Mouse (Mus musculus): ENCODE data around the gene Ppp1r1b.

Ppp1r1b gene

DNA sequence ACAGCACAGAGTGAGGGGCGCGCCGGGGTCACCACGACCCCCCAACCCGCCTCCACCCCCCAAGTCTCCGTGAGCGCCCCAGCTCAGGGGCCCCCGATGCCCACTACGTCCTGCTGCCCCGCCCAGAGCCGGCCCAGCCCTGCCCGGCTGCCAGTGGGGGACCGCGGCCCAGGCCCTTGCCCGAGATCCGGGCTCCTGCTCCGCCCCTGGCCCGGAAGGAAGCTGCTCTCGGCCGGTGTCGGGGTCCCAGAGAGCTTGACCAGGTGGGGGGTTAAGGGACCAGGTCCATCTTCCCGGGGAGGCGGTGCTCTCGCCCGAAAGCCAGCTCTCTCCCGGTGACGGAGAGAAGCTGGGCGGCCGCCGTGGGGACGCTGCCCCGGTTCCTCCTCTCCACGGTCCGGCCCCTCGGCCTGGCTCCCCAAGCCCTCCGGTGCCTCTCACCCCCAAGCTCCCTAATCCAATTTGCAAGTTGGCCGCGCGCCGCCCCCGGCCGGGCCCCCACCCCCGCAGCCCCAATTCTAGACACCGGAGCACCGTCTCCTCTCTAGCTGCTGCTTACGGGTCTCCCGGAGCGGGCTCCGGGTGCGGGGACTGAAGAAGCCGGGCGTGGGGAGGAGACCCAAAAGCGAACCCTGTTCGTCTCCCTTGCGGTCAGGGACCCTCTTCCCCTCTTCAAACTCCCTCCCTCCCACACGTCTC is 19.7 kb upstream of the Ppp1r1b start:
- no peak for DNase-seq (ENCODE audit: low spot score in 2 of 2)

GRCm38 (mm10) chr11:98329081-98329959 is 18.9 kb upstream of the Ppp1r1b start, which contains the start of gene Neurod2:
TSS of gene Neurod2 (minus strand) at chr11:98329648.
- DNase-seq (ENCODE audit: low spot score in 2 of 2) = no peak

- no peak for DNase-seq (ENCODE audit: low spot score in 2 of 2)
Measured at GRCm38 (mm10) chr11:98329960-98330744, 18.1 kb upstream of the Ppp1r1b start.

- DNase-seq (ENCODE audit: low spot score in 2 of 2) = no peak
Measured at GRCm38 (mm10) chr11:98330745-98331204, 17.4 kb upstream of the Ppp1r1b start.

- DNase-seq (ENCODE audit: low spot score in 2 of 2) = no peak
Measured at GRCm38 (mm10) chr11:98331401-98331800, 16.8 kb upstream of the Ppp1r1b start.

GRCm38 (mm10) chr11:98332186-98332585 is 16.0 kb upstream of the Ppp1r1b start:
- no peak for DNase-seq (ENCODE audit: low spot score in 2 of 2)

DNA sequence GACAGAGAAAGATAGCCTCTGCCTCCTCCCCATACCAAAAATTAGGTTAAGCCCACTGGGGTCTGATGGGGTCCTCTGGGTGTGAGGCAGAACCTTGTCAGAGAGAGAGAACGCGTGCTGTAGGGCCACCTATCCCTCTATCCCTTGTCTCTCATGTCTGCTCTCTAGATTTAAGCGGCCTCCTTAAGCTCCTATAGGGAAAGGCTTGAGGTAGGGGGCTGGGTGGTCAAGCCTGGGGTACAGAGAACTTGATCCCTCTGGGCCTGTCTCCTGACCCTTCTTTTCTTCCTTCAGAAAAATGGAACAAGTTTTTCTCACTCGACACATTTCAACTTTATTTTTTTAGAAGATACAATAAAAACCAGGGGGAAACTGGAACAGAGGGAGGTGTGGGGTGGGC is 15.4 kb upstream of the Ppp1r1b start:
- no peak for DNase-seq (ENCODE audit: low spot score in 2 of 2)

DNA sequence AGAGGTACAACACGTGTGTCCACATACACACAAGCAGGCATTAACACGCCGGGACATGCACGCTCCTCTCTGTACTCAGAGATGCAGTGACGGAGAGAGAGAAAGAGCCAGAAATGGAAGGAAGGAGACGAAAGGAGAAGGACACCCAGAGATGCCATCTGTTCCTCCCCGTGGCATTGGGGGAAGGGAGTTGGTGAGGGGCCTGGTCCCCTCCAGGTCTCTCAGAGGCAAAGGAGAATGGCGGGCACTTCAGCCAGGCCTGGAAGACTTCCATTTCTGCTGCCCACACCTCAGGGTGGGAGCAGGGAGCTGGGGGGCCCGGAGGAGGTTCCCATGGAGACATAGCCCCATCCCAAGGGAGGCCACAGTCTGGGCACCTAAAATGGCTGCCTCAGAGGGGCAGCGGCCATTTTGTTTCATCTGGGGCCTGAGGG is 14.9 kb upstream of the Ppp1r1b start:
- DNase-seq (ENCODE audit: low spot score in 2 of 2) = peak in 1 of 2 experiments; percentile 54

- peak in 1 of 2 experiments; percentile 63 for DNase-seq (ENCODE audit: low spot score in 2 of 2)
Measured at GRCm38 (mm10) chr11:98333981-98334741, 14.0 kb upstream of the Ppp1r1b start.

- peak in 1 of 2 experiments; percentile 56 for DNase-seq (ENCODE audit: low spot score in 2 of 2)
Measured at GRCm38 (mm10) chr11:98335250-98335649, 13.0 kb upstream of the Ppp1r1b start.

DNA sequence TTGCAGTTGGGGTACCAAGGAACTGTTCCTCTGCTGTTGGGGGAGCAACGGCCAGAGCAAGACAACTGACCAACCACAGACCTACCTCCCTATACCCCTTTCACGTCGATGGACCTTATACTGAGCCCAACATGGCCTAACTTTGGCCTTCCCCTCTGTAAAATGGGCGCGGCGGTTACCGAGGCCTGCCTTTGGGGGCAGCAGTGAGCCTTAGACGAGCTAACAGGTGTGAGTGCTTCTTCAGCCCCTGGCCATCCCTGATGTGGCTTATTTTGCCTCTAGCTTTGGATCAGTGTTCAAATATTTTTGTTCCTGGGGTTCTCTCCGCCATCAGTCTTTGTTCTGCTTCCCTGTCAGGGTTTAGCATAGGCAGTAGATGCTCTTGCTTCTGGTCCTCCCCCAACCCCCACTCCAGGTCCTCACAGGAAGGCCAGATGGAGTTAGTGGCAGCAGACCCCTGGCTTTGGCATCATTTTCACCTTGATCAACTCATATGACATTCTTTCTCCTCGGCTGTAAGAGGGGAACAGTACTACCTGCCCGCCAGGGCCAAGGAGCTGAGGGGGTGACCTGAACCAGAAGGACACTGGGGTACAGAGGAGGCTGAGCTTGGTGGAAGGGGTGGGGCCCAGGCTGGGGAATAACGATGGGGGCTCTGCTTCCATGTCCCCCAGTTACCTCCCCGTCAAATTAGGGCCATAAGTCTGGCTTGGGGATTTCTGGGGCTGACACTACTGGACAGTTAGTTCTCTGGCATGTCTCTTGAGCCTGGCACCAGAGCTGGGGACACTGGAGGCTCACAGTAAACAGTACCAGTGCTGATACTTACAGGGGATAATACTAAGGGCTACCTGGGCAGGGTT is 11.7 kb upstream of the Ppp1r1b start:
- DNase-seq (ENCODE audit: low spot score in 2 of 2) = no peak

GRCm38 (mm10) chr11:98338507-98338961 is 9.7 kb upstream of the Ppp1r1b start:
- no peak for DNase-seq (ENCODE audit: low spot score in 2 of 2)

GRCm38 (mm10) chr11:98339071-98339501 is 9.1 kb upstream of the Ppp1r1b start:
- DNase-seq (ENCODE audit: low spot score in 2 of 2) = no peak

DNA sequence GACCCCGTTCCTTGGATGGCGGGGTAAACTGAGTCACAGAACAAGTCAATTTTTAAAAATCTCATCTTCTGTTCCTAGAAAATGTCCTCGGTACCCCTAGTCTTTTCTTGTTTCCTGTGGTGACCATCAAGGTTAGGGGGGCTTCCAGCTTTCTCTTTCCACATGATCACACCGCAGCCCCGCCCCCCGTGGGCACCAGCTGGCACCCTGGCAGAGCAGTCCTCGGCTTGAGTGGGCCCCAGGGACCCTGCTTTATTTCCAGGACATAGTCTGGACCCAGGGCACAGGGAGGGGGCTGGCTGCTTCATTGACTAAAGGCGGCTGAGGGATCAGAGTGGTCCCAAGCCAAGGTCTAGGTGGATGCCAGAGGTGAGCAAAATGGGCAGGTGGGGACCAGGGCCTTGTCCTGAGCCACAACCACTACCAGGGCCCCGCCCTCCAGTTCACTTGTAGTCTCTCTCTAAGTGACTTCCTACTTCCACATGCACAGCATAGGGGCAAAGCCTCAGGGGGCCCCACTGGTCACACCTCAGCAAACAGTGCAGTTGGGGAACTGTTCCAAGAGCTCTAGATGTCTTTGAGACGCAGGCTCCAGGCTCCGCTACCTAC is 8.4 kb upstream of the Ppp1r1b start:
- DNase-seq (ENCODE audit: low spot score in 2 of 2) = peak in 1 of 2 experiments; percentile 42

DNA sequence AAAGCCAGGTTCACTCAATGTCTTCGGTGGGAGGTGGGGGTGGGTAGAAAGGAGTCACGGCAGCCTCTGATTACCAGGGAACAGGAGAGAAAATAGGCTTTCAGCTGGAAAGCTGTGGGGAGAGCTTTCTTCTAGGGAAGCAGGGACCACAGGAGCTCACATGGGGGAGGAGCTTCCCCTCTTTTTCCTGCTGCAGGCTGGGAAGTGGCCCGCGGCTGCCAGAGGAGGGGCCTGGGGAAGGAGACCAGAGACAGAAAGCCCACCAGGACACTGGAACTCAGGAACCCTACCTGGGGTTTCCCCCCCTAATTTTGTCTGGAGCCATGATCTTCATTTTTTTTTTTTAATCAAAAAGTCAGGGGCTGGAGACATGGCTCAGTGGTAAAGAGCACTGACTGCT is 7.6 kb upstream of the Ppp1r1b start:
- DNase-seq (ENCODE audit: low spot score in 2 of 2) = no peak

GRCm38 (mm10) chr11:98341174-98341573 is 7.0 kb upstream of the Ppp1r1b start:
- no peak for DNase-seq (ENCODE audit: low spot score in 2 of 2)

DNA sequence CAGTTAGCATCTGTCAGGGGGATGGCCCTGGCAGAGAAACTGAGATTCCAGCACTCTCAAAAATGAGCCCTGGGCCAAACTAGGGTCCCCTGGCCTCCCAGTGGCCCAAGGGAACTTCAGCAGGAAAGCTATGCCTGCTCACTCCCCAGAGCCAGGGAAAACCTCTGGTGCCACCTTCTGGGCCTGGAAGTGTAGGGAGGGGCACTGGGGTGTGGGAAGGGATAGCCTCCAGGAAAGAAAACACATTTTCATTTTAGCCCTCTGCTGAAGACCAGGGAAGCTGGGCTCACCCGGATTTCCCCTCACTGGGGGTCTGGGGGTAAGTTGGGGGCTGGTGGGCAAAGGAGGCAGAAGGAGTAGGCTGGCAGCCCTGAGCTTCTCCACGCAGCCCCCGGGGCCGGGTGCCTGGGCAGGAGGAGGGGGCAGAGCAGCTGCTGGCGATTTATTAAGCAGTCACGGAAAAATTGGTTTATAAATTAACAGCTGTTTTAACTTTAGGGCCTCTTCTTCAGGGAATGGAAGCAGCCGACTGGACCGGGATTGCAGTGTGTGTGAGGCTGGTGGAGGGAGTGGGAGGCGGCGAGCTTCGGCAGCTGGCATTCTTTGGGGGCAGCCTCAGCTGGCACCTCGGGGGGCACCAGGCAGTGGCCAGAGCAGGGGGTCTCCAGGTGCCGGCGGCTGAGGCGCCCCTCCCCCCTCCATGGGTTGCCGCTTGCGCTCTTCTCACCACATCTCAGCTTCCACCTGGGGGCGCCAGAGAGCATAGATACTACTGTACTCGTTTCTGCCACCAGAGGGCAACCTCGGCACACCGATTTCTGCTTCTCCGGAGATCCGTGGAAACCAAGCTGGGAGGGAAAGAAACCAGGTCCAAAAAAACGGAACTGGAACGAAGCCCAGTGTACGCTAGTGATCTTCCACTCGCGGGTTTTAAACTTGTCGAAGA is 5.9 kb upstream of the Ppp1r1b start:
- DNase-seq (ENCODE audit: low spot score in 2 of 2) = peak; percentile 85 to 98

DNA sequence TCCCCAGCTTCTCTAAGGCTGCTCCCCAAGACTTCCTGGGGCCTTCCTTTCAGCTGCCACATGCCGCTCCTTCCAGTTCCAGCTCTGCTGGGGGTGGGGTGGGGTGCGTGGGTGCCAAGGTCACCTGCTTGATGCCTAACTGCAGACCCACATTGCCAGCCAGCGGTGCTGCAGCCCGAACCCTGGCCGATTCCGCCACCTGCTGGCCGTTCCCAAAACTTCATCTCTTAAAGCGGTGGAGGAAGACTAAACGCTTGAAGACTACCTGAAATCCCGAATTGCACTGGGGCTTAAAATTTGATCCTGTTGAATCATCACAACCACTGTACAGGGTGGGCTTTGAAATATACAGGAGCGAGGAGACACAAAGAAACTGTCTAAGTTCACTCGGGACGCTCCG is 3.0 kb upstream of the Ppp1r1b start:
- peak; percentile 76 to 92 for DNase-seq (ENCODE audit: low spot score in 2 of 2)
